Mouse (Mus musculus): ENCODE measurements at regions not wholly inside any gene's neighbourhood (a gene's known extent, or its start where the extent isn't known, plus 50 kb on each side); places are given as distances from the start of the nearest gene placed in this dataset.

DNA sequence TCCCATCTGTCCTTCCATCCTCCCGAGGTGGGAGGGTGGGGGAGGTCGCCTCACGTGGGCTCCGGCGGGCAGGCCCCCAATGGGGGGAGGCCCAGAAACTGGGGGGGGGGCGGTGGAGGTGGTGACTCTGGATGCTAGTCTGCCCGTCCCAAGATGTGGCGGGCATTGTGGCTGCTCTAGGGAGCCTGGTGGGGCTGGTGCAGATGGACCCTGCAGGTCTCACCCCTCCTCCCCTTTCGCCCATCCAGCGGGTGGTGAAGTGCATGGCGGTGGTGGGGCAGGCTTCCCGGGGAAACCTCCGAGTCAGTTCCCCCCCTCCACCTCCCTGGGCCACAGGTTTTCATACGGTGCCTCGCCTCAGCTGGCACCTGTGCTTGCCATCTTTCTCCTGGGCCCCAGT is 88.6 kb downstream of the Inhba start:
- TF ChIP-seq CTCF (IDR thresholded peaks at IDR 0.05; ENCODE audit: low read depth) (no peak), EP300 (optimal IDR thresholded peaks at IDR 0.05) (no peak)

Data from stomach, postnatal 0 days (tissue).